Comparison of ENCODE assay signal across 8 mouse cellular contexts in genomic region chr1:144003416-144003815, GRCm38 (mm10). TPM values are rescaled to one million over a fixed set of nuclear protein-coding genes. Genes with fewer than 3 reads are reported as not detected.
DNase-seq lines count a peak whose midpoint lies in the region; ATAC-seq and TF ChIP-seq lines count a peak whose summit lies in the region.

No protein-coding gene starts in this region.

- peak overlapping the region; percentile 95 for H3K4me2 ChIP-seq in heart, embryonic 13.5 days
- peak overlapping the region; percentile 82 for H3K4me2 ChIP-seq in forebrain, embryonic 12.5 days
- H3K4me2 ChIP-seq in kidney, postnatal 0 days (ENCODE audit: low read length), result peak overlapping the region; percentile 76
- peak overlapping the region; percentile 82 for H3K4me2 ChIP-seq in lung, postnatal 0 days (replicated peaks; ENCODE audit: low read depth, low read length)

- peak overlapping the region; percentile 68 for H3K27ac ChIP-seq in heart, embryonic 13.5 days (replicated peaks)
- H3K27ac ChIP-seq in forebrain, embryonic 12.5 days, result peak overlapping the region; percentile 27; the same call in 1 of the 2 replicates
- peak overlapping the region; percentile 37; the same call in 1 of the 2 replicates for H3K27ac ChIP-seq in kidney, postnatal 0 days
- H3K27ac ChIP-seq in lung, postnatal 0 days (ENCODE audit: low read length), result peak overlapping the region; percentile 73

- peaks cover 30% of the 10 kb centered on the region; the same call in 1 of the 2 replicates for H3K4me1 ChIP-seq in heart, embryonic 13.5 days
- peaks cover 22% of the 10 kb centered on the region for H3K4me1 ChIP-seq in forebrain, embryonic 12.5 days
- H3K4me1 ChIP-seq in kidney, postnatal 0 days (replicated peaks; ENCODE audit: insufficient read depth, low read length), result no peaks in the 10 kb centered on the region
- 0 out of 2 replicates have a peak, but pooled peaks cover 5% of the 10 kb centered on the region for H3K4me1 ChIP-seq in lung, postnatal 0 days (ENCODE audit: insufficient read depth, low read depth, low read length)

- WGBS in heart, embryonic 13.5 days, result 8% methylated on average over 10 of the region's 10 CpGs
- WGBS in forebrain, embryonic 12.5 days, result under 1% methylated on average over 10 of the region's 10 CpGs
- WGBS in kidney, postnatal 0 days, result 4% methylated on average over 10 of the region's 10 CpGs
- whole genome bisulfite sequencing in lung, postnatal 0 days, result 1% methylated on average over 10 of the region's 10 CpGs

- no peak for TF ChIP-seq CTCF in kidney, postnatal 0 days (IDR thresholded peaks at IDR 0.05; ENCODE audit: low read depth)
- no peak for TF ChIP-seq CTCF in lung, postnatal 0 days (IDR thresholded peaks at IDR 0.05)

- no peak for ATAC-seq in heart, embryonic 13.5 days (ENCODE audit: extremely low read depth, insufficient number of reproducible peaks, low FRiP score, low TSS enrichment)
- peak; percentile 9 for ATAC-seq in forebrain, embryonic 12.5 days (ENCODE audit: low FRiP score)
- 0 out of 2 replicates have a peak, but pooled peaks have one; percentile 2 for ATAC-seq in kidney, postnatal 0 days (replicated peaks; ENCODE audit: low FRiP score, low read depth)
- ATAC-seq in lung, postnatal 0 days, result no peak

- H3K4me3 ChIP-seq in heart, embryonic 13.5 days, result peak overlapping the region; percentile 73
- peak overlapping the region; percentile 56 for H3K4me3 ChIP-seq in forebrain, embryonic 12.5 days (replicated peaks)
- H3K4me3 ChIP-seq in kidney, postnatal 0 days (replicated peaks; ENCODE audit: low read depth, low read length), result peak overlapping the region; percentile 58
- H3K4me3 ChIP-seq in lung, postnatal 0 days (ENCODE audit: low read depth, low read length), result peak overlapping the region; percentile 78

- intact Hi-C loops in heart, postnatal 25 days (cut with DNase I), result loop anchor here (10.0 kb wide), 1 partner anchor 299 kb away; the partner anchor contains the start of gene Cdc73

- H3K9me3 ChIP-seq in heart, embryonic 13.5 days, result no peaks in the 10 kb centered on the region
- no peaks in the 10 kb centered on the region for H3K9me3 ChIP-seq in forebrain, embryonic 12.5 days
- H3K9me3 ChIP-seq in kidney, postnatal 0 days (replicated peaks; ENCODE audit: low read length), result no peaks in the 10 kb centered on the region
- H3K9me3 ChIP-seq in lung, postnatal 0 days (ENCODE audit: low read length), result no peaks in the 10 kb centered on the region

- peaks cover 18% of the 10 kb centered on the region for H3K36me3 ChIP-seq in heart, embryonic 13.5 days
- peaks cover 14% of the 10 kb centered on the region for H3K36me3 ChIP-seq in forebrain, embryonic 12.5 days (replicated peaks)
- H3K36me3 ChIP-seq in kidney, postnatal 0 days (ENCODE audit: insufficient read depth, low read length), result no peaks in the 10 kb centered on the region
- H3K36me3 ChIP-seq in lung, postnatal 0 days (ENCODE audit: insufficient read depth, low read length), result no peaks in the 10 kb centered on the region

- H3K9ac ChIP-seq in heart, embryonic 13.5 days, result peak overlapping the region; percentile 89
- peak overlapping the region; percentile 70 for H3K9ac ChIP-seq in forebrain, embryonic 12.5 days
- H3K9ac ChIP-seq in kidney, postnatal 0 days (ENCODE audit: low read depth, low read length), result peak overlapping the region; percentile 60
- peak overlapping the region; percentile 70 for H3K9ac ChIP-seq in lung, postnatal 0 days (replicated peaks; ENCODE audit: low read depth)

- H3K27me3 ChIP-seq in heart, embryonic 13.5 days (replicated peaks), result no peaks in the 10 kb centered on the region
- H3K27me3 ChIP-seq in forebrain, embryonic 12.5 days, result no peaks in the 10 kb centered on the region
- H3K27me3 ChIP-seq in kidney, postnatal 0 days (ENCODE audit: insufficient read depth, low read length), result no peaks in the 10 kb centered on the region
- H3K27me3 ChIP-seq in lung, postnatal 0 days (replicated peaks; ENCODE audit: insufficient read depth, low read length), result no peaks in the 10 kb centered on the region

- DNase-seq in heart, postnatal 25 days (ENCODE audit: low spot score), result no peak
- peak; percentile 15 for DNase-seq in T-cell, adult 2 months (ENCODE audit: low spot score)
- peak; percentile 40 for DNase-seq in kidney, postnatal 0 days (ENCODE audit: low spot score)
- DNase-seq in lung, postnatal 0 days (ENCODE audit: low spot score), result no peak
- peak; percentile 25 for DNase-seq in right cerebral cortex, postnatal 4 days
- DNase-seq in adipocyte (ENCODE audit: low spot score), result no peak

- TF ChIP-seq EP300 in lung, postnatal 0 days (IDR thresholded peaks at IDR 0.05), result no peak

RNA-seq across cellular contexts. Expression of gene Rgs2, which starts 0.5 kb away (rescaled TPM):
- 16.4 and 18.8 TPM in 2 replicates for polyA plus RNA-seq in heart, embryonic 13.5 days (2015; fragmentation: Nextera tagmentation; extraction: Ambion mirVana)
- 10 to 100 TPM; 41.2 to 57.6 TPM for total RNA-seq in heart, postnatal 25 days (2021)
- polyA plus RNA-seq in forebrain, embryonic 12.5 days (2016; fragmentation: Nextera tagmentation; extraction: Ambion mirVana), result 86.1 and 104 TPM in 2 replicates
- 37.4 and 40.6 TPM in 2 replicates for polyA plus RNA-seq in kidney, postnatal 0 days (2015; fragmentation: Nextera tagmentation; extraction: Ambion mirVana)
- polyA plus RNA-seq in lung, postnatal 0 days (2015; fragmentation: Nextera tagmentation; extraction: Ambion mirVana), result 134 and 142 TPM in 2 replicates

Comparison
In these comparisons a context has a peak if more than half of its experiments do, and no peak if none do; other contexts are left out.
1. ATAC-seq: peak in forebrain, embryonic 12.5 days (single experiment) and kidney, postnatal 0 days (single experiment); none in heart, embryonic 13.5 days (single experiment) and lung, postnatal 0 days (single experiment).
2. DNase-seq: peak in T-cell, adult 2 months (single experiment), kidney, postnatal 0 days (single experiment) and right cerebral cortex, postnatal 4 days (single experiment); none in heart, postnatal 25 days (single experiment), lung, postnatal 0 days (single experiment) and adipocyte (single experiment).
3. Peak in every context shown above with its lines, with median percentiles within 50 percentile points of each other: H3K27ac ChIP-seq, H3K4me2 ChIP-seq, H3K4me3 ChIP-seq and H3K9ac ChIP-seq.